Mouse (Mus musculus) gastrocnemius, postnatal 36 days (tissue): Measurements from ENCODE around the gene Rbp7. TPM values are rescaled to one million over a fixed set of nuclear protein-coding genes. Genes with fewer than 3 reads are reported as not detected.
"Not testable (repeated sequence)": the region's sequence is repeated elsewhere in the genome, so short reads cannot be mapped to it uniquely, and the experiment has no call there.

Source experiments
- DNase-seq, 2 experiments: peaks; one replicate each; pipeline ENCODE4 v3.0.0; 2022
- intact Hi-C: fragments of 180-260 bp; cut with DNase I; formaldehyde crosslinking; loops from one replicate; pipeline ENCODE4 v1.15.1; 2025
- total RNA-seq, 2 experiments: library from RNA; stranded (reverse); gene quantifications; 2 replicates each; pipeline ENCODE4 v1.2.3; 2021

Rbp7 gene
- total RNA-seq, 2 experiments from 2014 or later = 15.3 to 18.7 TPM

DNA sequence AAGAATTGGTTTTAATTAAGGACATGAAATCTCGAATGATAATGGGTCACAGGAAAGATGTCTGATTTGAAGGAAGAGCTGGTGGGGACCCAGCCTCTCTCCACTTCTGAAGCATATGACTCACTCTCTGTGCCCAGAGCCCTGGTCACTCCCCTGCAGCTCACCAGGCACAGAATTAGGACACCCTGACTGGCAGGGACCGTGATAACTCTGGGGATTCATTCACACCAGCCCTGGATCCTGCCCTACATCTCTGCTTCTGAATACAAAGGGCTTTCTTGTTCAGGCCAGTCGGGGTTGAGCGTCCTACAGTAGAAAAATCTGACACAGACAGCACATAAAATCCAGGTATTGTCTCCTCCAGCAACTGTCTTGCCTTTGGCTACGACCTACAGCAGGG, 3.7 kb upstream of the Rbp7 start:
- intact Hi-C loops = no loop called here
- no peak for DNase-seq

DNA sequence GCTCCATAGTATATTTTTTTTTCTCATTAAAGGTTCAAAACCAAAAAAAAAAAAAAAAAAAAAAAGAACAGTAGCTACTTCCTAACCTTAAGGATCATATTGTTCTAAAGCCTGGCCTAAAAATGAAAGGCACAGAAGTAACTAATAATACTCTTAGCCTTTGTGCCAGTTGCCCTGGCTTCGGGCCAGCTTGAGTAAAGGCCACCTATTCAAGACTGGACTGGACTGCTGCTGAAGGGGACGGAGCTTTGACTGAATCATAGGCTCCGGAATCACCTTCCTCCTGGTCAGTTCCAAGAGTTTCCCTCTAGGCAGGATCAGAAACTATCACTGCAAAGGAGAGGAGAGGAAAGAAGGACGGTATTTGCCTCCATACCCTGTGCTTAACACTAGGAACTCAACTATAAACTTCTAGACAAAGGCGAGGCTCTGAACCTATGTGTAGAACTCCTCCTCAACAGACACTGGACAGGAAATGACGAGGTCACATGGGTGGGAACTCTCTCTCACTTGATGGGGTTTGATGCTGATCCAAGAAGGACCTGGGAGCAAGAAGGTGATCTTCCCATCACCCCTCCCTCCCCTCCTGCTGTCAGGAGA, 3.2 kb upstream of the Rbp7 start:
- peak in 1 of 2 experiments; percentile 50 for DNase-seq
- intact Hi-C loops = no loop called here

DNA sequence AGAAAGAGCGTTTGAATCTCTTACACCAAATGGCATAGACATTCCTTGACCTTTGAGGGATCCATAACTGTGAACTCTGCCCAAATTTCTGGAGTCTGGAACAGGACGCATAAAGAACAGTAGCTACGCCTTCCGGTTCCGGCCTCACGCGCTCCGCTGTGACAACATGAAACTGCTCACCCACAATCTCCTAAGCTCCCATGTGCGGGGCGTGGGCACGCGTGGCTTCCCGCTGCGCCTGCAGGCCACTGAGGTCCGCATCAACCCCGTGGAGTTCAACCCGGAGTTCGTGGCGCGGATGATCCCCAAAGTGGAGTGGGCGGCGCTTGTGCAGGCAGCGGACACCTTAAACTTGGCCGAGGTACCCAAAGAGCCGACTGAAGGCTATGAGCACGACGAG, 2.4 kb upstream of the Rbp7 start:
- DNase-seq, intact Hi-C loops: not testable (repeated sequence)

DNA sequence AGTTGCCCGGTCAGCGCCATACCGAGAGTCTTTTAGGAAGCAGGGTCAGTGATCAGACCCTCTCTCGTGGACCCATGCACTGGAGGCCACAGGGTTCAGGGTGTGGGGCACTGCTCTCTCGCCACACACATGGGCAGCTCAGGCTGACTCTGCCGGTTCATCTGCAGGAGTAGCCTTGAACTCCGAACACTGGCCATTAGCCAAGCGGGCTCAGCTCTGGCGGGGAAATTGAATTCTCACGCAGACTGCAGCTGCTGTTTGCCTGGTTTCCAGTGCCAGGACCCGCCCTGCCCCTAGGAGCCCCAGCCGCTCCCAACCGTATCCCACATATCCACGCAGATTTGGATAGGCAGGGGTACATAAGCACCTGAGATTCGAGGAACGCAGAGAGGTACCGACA, 515 bp downstream of the Rbp7 start:
- no peak for DNase-seq
- intact Hi-C loops = no loop called here

DNA sequence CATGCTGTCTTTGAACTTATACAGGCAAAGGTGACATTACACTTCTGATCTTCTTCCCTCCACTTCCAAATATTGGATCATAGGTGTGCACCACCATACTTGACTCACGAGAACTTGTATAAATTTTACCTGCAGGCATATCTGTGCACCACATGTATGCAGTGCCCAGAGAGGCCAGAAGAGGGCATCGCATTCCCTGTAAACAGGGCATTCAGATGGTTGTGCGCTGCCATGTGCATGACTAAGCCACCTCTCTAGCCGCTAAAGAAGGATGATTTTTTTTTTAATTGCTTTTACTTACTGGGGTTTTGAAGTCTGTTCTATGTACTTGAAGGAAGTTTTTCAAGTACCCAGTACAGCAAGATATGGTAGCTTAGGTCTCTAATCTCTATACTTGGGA, 1.1 kb downstream of the Rbp7 start:
- intact Hi-C loops = no loop called here
- no peak for DNase-seq

DNA sequence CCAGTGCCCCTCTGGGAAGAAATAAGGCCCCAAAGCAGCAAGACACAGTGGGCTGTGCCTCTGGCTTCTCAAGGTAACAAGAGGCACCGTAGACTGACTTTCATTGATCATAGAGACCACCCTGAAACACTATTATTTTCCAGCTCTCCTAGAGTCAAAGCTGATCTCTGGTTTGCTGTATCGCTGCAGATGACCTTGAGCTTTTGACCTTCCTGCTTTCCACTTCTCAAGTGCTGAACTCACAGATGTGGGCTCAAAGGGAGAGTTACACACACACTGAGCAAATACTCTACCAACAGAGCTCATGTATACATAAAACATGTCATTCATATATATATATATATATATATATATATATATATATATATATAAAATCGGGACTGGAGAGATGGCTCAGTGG, 4.1 kb downstream of the Rbp7 start:
- DNase-seq = no peak
- intact Hi-C loops = no loop called here

DNA sequence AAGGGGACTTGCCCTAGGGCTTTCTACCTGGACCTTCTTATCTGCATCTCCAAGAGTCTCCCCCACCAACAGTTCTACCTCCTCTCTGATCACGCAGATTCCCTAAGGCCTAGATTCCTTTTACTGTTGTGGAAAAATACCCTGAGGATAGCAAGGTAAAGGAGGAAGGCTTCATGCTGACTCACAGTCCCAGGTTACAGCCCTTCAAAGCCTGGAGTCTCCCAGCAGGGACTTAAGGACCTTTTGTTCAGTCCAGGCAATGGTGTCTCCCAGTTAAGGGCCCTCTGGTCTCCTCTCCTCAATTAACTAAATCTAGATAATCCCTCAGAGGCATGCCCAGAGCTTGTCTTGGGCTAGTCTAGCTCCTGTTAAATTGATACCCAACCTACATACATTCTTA, 8.5 kb downstream of the Rbp7 start:
- intact Hi-C loops = no loop called here
- no peak for DNase-seq

DNA sequence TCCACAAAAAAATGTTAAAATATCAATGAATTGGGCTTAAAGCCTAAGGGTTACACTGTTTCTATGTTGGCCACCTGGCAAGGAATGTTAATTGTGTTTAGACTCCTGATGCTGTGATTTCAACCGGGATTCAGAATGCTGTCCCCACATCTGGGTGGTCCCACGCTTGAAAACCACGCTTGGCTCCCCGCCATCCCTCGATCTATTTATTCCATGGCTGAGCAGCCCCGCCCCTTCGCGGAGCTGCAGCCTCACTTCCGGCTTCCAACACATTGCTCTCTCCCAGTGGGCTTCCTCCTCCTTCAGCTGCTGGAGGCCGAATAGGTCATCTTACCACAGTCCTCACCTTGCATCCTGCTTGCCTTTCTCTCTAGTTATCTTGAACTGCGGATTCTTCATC, 8.9 kb downstream of the Rbp7 start:
- peak in 1 of 2 experiments; percentile 21 for DNase-seq
- intact Hi-C loops = no loop called here

DNA sequence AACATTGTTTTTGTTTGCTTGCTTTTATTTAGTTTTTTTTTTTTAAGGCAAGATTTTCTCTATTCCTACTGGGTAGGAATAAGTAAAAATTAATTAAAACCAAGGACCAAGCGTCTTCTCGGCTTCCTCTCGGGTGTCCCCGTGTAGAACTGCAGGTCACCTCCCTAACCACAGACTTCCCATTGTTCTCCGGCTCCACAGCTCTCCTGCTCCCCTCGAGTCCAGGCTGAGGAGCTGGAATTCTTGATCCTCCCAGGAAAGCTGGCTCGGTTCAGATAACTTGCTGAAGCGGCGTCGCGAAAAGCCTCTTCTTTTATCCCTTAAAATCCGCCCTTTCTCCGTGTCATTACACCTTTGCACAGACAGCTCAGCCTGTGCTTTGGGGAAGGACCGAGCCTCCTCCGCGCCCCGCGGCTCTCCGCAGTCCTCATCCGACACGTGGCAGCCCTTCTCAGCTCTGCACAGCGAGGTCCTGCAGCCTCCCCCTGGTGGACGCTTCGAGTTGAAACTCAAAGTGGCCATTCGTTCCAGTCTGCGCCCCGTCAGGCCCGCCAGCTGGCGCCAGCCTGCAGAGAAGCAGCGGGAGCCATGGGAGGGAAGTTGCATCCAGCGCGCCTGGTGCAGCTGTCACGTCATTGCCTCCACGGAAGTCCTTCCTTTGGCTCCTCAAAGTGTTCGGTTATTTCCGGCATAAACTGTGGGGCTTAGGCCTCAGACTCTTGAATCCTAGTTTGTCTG, 9.6 kb downstream of the Rbp7 start:
- DNase-seq = peak; percentile 81 to 90
- intact Hi-C loops = loop anchor here (5.0 kb wide), 1 partner anchor 73 kb away; no protein-coding TSS in a partner anchor

DNA sequence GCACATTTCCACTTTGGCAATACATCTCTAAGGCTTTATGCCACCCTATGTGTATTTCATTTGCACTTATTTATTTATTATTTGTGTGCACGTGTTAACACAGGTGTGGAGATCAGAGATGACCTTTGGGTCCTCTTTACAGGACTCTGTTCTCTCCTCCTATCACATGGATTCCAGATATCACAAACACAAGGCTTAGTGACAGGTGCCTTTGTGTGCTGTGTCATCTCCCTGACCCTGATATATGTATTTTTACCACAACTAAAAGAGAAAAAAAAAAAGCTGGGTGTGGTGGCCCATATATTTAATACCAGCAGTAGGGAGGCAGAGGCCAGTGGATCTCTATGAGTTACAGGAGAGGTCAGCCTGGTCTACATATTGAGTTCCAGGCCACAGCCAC, 10.3 kb downstream of the Rbp7 start:
- DNase-seq = no peak
- intact Hi-C loops = loop anchor here (5.0 kb wide), 1 partner anchor 72 kb away; no protein-coding TSS in a partner anchor

DNA sequence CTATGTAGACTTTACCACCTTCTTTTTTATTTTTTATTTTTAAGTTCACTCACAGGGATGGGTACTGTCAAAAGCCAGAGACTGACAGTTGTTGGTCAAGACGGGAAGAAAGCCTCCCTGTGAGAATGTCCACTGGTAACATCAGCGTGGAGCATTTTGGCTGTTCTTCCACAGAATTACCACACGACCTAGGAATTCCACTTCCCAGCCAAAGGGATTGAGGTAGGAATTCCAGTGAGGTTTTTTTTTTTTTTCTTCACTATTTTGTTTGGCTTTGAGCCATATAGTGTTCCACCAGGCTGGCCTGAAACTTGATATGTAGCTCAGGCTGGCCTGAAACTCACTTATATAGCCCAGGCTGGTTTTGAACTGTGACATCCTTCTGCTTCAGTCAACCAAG, 12.3 kb downstream of the Rbp7 start:
- no peak for DNase-seq
- intact Hi-C loops = loop anchor here (5.0 kb wide), 1 partner anchor 70 kb away; no protein-coding TSS in a partner anchor

DNA sequence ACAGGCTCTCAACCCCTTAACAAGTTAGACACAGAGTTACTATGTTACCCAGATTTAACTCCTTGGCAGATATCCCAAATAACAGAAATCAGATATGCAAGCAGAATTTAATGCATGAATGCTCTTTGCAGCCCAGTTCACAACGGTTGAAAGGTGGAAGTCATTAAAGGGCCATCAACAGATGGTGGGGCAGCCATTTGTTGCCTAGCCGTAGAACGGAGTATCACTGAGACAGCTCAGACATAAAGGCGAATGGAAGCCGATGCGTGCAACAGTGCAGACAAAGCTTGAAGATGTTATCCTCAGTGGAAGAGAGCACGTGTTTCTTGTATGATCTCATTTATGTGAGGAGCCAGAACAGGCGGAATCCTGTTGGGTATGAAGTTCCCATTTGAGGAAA, 14.2 kb downstream of the Rbp7 start:
- intact Hi-C loops = loop anchor here (5.0 kb wide), 1 partner anchor 68 kb away; no protein-coding TSS in a partner anchor
- DNase-seq = no peak

DNA sequence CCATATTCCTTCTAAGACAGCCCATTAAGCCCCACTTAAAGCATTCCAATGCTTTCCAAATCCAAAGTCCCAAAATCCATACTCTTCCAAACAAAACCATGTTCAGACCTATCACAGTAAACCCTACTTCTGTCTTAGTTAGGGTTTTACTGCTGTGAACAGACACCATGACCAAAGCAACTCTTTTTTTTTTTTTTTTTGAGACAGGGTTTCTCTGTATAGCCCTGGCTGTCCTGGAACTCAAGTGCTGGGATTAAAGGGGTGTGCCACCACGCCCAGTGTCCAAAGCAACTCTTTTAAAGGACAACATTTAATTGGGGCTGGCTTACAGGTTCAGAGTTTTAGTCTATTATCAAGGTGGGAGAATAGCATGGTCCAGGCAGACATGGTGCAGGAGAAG, 22.9 kb downstream of the Rbp7 start:
- intact Hi-C loops, DNase-seq: not testable (repeated sequence)

DNA sequence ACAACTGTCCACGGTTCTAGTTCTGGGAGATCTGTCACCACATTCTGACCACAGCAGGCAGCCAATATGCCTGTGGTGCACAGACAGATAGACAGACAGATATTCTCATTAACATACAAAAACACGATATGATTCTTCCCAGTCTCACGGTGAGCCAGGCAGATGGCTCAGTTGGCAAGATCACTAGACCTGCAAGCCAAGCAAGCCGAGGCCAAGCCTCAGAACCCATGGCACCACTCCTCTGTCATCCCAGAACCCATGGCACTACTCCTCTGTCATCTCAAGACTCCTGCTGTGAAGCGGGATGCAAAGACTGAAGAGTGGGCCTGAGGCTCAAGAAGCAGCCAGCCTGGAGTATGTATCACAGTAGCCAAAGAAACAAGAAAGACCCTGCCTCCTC, 25.2 kb downstream of the Rbp7 start:
- intact Hi-C loops = no loop called here
- DNase-seq = no peak

DNA sequence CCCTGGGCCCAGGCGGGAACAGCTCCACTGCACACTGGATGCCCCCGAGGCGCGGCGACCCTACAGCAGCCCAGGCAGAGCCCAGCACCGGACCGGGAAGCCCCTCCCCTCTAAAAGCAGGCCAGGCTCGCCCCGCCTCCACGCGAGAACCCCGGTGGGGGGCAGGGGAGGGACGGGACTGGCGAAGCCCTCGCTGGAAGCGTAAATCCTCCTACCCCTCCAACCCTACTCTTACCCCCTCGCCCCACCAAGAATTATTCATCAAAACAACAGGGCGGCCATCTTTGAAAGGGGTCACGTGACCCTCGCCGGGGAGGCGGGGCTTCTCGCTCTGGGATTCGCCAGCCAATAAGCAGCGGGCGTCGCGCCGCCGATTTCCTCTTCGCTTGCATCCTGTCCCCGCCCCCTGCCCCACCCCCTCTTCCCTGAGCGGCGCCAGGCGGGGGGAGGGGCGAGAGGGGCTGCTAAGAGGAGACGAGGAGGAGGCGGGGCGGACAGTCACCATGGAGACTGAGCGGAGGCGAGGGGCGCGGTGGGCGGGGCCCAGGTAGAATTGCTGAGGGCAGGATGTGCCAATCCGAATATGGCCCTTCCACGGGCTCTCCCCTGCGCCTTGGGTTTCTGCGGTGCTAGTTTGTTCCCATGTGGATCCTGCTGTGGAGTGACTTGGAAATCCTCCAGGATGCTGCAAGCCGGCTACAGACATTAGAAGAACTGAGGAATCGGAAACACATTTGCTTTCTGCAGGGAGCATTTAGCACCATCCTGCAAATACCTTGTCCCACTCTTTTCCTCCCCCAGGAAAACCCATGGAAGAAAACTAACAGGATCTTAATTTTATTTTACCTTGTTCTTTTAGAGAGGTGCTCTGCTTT, 28.2 kb downstream of the Rbp7 start, which contains the start of gene Ube4b:
Ube4b (minus strand) TSS at position 425 of the 875 bp plus-strand sequence.
- DNase-seq = peak; percentile 94
- intact Hi-C loops = no loop called here

DNA sequence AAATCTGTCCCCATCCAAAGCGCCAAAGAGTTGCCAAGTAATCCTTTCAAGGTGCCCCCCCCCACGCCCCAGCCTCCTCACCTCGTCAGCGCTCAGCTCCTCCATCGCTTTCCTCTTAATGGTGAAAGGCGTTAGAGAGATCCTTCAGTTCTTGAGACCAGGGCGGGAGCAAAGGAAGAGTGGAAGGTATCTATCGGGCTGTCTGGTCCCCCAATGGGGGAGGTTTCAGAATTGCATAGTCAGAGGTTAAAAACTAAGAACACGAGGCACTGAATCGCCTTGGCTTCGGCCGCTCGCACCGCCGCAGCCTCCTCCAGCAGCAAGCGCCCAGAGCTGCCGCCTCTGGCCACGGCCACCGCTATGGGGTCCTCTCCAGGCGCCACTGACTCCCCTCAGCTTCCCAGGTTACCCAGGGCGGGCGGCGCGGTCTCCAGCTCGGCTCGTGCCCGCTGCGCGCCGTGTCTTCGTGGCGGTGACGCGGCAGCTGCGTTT, 28.9 kb downstream of the Rbp7 start:
- DNase-seq = no peak
- intact Hi-C loops = no loop called here

DNA sequence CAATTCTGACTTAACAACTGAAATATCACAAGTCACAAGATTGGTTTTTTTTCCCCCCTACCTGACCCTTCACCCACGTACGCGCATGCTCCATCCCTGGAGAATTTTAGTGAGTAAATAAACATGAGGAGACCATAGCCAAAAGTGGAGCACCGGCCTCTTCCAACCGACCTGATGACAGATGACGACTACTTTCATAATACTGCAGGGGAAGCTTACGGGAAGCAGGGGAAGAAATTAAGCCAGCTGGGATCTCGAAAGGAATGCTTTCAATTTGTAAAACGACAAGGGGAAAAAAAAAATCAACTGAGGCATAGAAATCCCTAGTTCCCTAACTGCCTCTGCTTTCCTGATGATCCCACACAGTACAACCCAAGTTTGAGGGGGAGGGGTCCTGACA, 30.0 kb downstream of the Rbp7 start:
- intact Hi-C loops = no loop called here
- no peak for DNase-seq

DNA sequence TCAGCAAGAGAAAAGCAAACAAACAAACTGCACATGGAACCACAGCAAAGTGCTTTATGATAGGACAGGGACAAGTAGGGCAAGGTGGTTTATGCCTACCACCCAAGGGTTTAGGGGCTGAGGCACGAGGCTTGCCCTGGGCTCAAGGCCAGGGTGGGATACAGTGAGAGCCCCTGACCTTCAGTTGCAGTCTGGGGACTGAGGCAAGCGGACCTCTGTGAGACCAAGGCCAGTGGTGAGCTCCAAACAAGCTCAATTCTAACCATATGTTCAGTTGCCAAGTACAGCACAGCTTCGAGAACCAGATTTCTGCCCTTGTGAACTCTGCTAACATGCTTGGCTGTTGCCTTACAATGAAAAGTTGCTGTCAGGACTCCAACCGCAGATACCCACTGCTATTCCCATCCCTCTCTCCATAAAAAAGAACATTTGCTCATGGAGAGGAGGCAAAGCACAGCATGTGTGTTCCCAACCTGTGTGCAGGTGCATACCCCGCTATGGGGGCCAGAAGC, 36.9 kb downstream of the Rbp7 start:
- intact Hi-C loops = no loop called here

DNA sequence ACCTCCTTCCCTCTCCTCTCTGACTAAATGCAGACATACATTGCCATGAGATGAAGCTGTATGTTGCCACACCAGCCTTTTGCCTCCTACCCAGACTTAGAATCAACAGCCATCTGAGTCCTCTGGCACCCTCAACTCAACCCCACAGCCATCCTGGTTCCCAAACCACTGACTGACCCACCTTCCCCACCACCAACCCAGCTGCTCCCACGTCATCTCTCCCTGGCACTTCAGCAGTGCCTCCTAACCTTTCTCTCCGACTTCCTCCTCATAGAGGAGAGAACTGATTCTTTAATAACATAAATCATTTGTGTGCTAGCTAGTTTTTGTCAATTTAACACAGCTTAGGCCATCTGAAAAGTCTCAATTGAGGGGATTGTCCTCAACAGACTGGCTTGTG, 37.8 kb downstream of the Rbp7 start:
- DNase-seq = no peak
- intact Hi-C loops = no loop called here

More for the DNA sequence above, 36.9 kb downstream of the Rbp7 start:
- DNase-seq = no peak

DNA sequence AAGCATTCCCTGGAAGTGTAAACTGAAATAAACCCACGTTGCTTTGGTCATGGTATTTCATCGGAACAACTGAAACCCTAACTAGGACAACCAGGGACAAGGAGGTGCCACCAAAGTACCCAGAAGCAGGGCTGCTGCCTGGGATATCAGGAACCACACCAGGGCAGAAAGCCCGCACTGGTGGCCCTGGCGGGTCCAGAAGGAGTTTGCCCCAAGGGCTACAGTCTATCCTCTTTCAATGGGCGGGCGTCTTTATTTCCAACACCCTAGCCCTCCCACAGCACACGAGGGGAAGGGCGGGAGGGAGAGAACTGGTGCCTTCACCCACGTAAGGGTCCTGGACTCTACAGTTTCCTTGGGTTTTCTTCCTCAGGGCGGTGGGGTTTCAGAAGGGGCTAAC, 38.4 kb downstream of the Rbp7 start:
- no peak for DNase-seq
- intact Hi-C loops = no loop called here
